Mouse (Mus musculus) lung, postnatal 10 days (tissue): ENCODE measurements around the gene Kdm1a.

Experiments
- DNase-seq: peaks from one replicate; pipeline ENCODE4 v3.0.0; 2021

The Kdm1a gene

DNA sequence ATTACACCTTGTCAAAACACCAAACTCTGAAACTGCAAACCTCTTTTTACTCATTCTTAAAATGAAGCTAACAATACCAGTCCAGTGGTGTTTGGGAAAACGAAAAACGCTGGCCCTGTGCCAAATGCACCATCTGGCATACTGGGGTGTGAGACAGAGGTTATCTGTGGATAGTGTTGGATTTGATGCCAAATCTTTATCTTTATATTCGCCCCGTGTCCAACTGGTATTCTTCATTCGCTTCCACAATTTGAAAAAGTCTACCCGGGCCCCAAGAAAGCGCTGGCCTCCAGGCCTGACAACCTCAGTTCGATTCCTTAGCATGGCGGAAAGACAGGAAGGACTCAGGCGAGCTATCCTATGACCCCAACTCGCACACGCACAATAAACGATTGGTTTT, 1.0 kb downstream of the Kdm1a start:
- DNase-seq, result peak; percentile 68

DNA sequence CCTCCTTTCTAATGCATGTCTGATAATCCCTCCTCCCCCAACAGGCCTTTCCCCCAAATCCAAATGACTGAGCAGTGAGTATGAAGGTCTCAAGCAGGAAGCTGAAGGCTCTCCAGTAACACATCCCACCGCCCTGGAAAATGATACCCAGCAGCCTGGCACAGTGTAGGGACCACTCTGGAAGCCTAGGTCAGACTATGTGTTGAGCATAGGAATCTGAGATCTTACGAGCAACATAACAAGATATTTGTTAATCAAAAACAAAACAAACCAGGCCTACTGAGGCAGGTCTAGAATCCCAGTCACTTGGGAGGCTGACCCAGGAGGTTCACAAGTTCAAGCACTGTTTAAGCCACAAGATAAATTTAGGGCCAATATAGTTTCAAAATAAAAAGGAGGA, 2.0 kb downstream of the Kdm1a start:
- DNase-seq, result no peak

DNA sequence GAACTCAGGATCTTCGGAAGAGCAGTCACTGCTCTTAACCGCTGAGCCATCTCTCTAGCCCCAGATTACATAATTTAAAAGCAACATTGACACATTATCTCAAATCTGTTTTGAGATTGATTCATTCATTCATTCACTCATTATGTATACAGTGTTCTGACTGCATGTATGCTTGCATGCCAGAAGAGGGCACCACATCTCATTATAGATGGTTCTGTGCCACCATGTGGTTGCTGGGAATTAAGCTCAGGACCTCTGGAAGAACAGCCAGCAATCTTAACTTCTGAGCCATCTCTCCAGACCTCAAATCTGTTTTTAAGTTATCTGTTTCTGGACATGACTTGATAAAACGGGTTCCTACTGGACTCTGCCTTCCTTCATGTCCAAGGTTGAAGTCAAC, 2.7 kb downstream of the Kdm1a start:
- DNase-seq, result no peak

DNA sequence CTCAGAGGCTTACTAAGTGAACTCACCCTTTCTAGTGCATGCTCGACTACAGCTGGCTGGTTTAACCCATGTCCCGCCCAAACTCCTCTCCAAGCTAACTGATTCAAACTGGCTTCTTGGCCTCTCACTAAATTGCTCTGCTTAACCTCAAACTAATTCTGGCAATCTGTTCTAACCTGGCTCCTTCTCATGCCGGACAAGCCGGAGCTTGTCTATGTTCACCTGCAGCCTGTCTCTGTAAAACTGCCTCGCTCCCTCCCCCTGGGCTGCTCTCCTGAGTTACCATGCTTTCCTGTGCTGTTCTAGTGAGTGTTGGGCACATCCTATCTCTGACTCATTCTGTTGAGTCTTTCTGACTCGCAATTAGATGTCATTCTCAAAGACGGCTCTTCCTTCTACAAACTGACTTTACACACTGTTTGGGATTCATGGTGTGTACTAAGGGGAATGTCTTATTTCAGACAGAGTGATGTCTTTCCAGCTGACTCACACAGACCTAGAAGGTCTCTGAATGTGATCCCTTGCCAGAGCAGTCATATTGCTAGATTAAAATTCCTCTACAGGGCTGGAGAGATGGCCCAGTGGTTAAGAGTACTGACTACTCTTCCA, 4.2 kb downstream of the Kdm1a start:
- DNase-seq, result no peak

DNA sequence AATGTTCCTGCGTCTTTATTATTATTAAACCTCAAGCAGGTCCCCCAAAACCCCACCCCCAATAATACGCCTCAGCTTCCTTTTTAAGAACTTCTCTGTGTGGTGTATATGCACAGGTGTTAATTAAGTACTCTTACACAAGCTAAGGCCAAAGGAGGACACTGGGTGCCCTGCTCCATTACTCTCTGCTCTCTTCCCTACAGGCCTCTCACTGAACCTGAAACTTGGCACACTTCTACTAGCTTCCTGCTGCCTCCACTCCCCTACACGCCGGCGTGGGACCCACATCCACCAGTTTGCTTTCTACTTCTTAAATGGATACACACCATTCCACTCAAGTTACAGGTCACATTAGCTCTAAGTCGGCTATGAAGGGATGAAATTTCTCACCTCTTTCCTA, 7.3 kb downstream of the Kdm1a start:
- DNase-seq, result no peak

DNA sequence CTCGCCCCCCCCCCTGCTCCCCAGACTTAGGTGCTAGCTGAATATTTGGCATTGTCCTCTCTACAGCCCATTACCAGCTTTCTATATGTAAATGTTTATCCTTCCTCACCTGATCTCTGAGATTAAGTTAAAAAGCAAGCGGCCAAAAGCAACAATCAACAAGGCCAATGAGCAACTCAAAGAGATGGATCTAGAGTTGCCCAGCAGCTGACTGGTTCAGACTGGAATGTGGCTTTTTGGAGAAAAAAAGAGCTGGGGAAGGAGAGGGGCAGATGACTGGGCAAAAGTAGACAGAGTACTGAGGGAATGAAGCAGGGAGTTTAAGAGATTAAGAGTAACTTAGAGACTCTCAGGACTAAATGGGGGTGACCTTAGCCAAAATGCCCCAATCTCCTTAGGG, 8.5 kb downstream of the Kdm1a start:
- no peak for DNase-seq

DNA sequence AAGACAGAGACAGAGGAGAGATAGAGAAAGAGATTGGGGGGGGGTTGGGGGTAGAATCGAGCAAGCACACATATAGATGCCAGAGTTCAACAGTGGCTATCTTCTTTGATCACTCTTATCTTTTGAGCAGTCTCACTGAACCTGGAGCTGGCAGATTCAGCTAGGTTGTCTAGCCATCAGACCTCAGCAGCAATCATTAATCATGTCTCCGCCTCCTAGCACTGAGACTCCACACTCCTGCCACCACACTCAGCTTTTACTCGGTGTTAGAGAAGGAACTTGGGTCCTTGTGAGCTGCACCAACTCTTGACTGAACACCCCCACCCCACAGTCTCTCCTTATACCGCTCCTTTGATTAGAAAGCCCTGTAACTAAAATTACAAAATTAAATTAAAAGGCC, 10.4 kb downstream of the Kdm1a start:
- no peak for DNase-seq

DNA sequence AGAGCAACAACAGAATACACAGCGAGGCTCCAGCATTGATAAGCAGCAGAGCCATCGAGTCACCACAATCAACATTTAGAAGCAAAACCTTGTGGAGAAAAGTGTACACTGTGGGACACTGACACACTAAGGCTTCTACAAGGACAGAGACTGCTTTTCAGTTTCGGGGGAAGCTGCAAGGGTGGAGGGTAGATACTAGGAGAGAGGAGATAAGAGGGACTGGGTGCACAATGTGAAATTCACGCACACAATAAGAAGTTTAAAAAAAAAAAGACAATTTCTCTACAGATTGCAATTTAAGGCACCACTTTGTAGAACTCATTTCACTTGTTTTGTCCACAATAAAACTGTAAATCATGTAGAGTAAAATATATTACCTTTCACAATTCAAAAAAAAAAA, 14.5 kb downstream of the Kdm1a start:
- DNase-seq, result no peak

DNA sequence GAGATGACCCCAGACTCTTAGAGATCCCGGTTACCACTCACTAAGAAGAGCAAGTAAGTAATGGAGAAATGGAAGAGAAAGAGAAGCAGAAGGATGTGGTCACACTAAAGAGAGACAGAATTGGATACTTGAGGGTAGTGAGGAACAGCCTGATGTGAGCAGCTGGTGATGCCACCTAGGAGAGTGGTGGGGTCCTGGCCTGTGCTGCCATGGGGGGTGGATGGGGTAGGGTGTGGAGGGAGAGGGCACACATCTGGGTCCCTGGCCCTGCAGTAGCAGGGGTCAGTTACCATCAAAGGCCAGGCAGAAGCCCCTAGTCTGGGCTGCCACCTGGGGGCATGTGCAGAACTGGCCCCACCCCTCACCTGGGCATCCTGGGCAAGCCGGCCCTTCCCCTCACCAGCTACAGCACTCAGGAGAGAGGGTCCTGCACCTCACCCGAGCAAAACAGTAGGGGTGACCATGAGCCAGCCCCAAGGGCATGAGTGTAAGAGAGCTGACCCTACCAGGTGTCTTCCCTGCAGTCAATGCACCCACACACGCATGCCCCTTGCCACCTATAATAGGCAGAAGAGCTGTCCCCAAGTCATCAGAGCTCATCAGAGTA, 15.2 kb downstream of the Kdm1a start:
- no peak for DNase-seq

DNA sequence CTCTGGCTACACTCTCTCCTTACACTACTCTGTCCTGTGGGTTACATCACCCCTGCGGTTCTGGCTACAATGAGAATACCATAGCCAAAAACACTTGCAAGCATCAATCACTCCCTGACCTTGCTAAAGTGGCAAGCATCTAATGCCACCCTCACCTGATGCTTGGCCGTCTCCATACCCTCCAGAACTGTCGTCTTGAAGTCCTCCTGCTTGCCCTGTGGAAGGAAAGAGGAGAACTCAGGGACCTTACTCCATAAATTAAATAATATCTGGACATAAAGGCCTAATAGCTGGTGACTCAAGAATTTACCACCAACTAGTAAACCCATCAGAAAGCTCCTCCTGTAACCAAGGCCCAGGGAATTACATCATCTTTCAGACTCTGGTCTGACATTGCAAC, 20.6 kb downstream of the Kdm1a start:
- DNase-seq, result no peak

DNA sequence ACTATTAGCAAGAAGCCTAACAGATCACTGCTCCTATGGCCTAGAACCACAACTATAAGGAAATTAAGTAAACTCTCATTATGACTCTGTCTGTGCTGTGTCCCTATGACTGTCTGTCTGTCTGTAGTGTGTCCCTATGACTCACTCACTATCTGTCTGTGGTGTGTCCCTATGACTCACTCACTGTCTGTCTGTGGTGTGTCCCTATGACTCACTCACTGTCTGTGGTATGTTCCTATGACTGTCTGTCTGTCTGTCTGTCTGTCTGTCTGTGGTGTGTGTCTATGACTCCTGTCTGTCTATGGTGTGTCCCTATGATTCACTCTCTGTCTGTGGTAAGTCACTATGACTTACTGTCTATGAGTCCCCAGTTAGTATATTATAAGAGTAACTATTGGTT, 32.5 kb downstream of the Kdm1a start:
- no peak for DNase-seq

DNA sequence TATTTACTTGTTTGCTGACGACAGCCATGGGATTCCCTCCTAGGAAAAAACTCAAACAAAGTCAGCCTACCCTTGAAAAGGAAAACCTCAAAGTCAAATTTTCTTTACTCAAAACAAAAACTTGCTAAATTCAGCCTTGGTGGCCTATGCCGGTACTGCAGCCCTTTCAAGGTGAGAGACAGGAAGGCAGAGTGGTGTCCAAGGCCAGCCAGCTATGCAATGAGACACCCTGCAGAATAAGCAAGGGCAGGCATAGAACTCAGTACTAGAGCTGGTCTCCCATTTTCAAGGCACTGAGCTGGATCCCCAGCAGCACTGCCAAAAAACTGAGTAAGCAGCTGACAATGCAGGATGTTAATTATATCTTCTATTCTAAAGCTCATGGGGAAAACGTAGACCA, 33.9 kb downstream of the Kdm1a start:
- peak; percentile 6 for DNase-seq

DNA sequence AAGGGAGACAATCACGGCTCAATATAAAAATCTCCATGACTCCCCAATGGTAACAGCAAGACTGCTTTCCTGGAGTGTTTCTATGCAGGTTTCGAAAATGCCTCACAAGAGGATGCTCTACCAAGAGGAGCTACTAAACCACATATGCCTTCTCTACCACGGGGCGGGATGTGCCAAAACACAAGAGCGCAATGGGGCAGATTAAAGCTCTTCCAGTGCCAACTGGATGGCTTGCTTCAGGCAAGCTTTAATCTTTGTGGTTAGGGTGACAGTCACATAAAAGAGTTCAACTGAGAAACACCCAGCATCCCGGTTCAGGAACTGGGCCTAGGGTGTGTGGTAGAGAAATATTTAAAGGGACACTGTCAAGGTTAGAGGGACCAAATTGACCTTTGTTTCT, 39.8 kb downstream of the Kdm1a start:
- no peak for DNase-seq

DNA sequence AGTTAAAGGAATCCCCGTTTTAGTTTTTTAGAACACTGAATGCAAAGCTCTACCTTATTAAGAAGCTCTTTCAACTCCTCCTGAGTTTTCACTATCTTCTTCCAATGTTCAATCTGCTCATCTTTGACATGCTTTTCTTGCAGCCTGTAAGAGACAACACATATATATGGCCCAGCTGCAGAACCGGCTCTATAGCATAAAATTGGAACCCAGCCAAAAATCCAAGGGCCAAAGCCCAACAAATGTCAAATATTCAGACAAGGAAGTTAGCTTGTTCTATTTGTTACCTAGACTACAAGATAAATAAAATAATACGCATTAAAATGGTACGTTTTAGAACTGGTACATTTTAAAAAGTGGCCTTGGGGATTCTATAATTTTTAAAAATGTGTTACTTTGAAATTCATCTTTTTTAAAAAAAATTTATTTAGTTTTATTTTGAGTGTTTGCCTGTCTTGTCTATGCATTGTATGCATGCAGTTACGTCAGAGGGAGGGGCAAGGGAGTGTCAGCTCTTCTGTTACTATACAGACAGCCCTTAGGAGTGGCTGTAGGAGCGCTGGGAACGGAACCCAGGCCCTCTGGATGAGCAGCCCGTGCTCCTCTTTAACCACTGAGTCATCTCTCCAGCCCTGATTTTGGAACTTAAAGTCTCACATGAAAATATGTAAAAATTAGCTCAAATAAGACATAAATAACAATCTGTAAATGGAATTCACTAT, 42.1 kb downstream of the Kdm1a start:
- DNase-seq, result no peak

DNA sequence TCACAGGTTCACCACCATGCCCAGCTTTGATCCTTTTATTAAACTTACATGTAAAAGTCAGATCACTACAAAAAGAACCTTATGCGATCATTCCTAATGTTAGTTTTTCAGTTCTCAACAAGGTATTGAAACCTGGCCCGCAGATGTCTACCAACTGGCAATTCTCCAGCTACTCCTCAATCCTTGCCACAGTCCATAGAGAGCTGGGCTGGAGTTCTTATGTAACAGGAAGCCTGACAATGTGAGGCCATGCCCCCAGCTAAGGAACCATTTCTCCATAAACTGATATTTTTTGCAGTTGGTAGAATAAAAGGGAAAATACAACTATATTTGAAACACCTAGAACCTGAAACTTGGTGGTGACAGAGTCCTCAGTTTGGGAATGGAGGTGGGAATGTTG, 42.8 kb downstream of the Kdm1a start:
- DNase-seq, result no peak

DNA sequence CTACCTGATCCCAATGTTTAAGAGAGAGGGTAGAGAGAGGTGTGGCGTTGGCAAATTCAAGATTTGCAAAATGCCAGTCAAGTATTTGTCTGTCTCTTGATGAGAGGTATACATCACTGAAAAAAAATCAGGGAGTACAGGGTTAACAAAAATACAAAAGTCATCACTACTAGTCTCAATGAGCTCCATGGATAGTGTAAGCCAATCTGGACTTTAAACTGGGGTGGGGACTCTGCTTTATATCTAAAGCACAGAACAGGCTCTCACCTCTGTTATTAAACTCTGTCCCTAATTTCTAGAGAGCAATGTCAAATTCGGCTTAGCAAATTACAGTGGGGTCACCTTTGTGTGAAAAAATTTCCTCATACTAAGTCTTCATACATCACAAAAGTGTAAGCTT, 44.9 kb downstream of the Kdm1a start:
- no peak for DNase-seq

DNA sequence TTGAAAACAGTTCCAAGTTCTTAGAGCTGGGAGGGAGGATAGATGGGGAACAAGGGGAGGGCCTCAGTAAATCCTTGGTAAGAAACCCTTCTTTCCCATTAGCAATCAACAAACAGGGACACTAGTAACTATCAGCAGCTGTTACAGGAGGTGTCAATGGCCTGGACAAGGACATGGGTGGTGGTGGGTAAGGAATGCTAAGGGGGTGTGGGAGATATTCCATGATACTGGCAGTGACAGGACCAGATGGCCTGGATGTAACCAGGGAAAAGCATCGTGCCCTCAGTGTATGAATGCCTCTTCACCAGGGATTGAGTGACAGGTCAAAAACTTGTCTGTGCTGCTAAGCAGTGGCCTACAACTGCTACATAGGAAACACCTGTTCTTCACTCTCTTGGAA, 49.4 kb downstream of the Kdm1a start:
- no peak for DNase-seq

DNA sequence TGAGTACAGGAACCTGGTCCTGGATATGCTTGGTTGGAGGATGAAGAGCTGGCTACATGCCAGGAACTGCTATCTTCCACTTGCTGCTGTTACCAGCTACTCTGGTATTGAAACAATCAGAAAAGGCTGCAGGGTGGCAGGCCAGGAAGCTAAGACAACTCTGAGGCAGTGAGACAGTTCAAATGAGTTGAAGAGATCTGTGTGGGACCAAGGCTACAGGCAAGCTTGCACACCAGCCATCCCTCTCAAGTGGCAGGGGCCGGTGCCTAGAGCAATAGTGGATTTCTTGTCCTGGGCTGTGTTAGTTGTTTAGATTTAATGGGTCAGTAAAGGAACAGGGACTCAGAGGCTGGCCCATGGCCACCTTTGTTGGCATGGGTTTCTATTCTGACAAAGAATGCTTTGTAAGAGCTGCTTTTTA, 54.1 kb downstream of the Kdm1a start:
- peak; percentile 18 for DNase-seq

DNA sequence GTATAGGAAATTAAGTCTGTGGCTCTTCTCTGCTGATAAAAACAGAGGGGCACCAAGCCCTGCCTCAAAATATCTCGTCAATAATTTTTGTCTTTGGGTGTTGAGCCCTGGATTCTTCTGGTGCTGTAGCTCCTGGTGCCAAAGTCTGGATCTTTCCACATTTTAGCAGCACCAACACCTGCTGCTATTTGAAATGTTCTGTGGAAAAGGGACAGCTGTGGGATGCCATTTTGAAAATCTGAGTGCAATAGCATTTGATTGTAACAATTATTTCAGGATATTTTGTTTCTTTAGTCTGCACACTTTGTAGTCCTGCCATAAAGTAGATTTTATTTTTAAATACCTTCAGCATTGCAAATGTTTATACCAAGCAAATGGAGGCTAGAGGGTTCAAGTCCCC, 54.8 kb downstream of the Kdm1a start:
- no peak for DNase-seq

DNA sequence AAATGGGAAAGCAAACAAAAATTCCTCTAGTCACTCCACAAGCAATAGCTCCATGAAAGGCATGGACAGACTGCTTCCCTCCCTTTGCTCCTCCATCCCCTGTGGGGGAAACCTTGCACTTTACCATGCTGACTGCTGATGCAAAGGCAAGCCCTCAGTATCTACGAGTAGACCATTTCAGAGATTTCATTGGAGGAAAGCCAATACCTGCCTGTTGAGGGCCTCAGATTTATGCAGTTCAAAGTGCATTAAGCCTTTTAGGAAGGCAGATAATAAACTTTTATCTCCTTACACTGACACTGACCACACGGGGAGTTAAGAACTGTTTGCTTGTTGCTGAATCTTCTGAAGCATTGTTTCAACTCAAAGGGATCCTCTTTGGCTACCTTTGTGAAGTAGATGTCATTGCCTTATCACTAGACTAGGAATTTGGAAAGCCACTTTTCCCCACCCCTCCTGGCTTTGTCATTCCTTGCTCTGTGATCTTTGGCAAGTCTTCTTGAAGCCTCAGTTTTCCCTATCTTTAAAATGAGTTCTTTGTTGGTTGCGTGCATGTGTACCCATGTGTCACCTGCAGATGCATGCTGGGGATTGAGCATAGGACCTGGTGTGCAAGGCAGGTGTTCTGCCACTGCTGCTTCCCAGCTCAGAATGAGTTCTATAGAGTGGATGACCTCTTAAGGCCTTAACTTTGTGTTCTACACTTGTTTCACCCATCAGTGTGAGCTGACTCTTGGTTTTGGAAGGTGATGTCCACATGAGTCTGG, 56.1 kb downstream of the Kdm1a start:
- DNase-seq, result no peak

DNA sequence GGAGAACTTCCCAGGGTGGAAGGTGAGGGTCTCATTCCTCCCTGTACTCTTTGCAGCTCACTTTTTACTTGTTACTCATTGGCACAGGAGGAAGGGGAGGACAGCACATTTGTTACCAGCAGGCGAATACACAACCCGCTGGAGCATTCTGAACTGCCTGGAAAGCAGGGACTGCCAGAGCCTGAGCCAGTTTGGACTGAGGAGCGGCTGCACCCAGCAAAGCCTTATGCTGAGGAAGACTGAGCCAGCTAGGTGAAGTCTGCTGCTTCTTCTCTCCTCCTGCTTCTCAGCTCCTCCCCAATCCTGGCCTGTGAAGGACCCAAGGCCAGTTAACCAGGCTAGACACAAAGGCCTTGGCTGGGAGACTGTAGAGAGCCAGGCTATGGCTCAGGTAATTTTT, 57.4 kb downstream of the Kdm1a start:
- no peak for DNase-seq

DNA sequence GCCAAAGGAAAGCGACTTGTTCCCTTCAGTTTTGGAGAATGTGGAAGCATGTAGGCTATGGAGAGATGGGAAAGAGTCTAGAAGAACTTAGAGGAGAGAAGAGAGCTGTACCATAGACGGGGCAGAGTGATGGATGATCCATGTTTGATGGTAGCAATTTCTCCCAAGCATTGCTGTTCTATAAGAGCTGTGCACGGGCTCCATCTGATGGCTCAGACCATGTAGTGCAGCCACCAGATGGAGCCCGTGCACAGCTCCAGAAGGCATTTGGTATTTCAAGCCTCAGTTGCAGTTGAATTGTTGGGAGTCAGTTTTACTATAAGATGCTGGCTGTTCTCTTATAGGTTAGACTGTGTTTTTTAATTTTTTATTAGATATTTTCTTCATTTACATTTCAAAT, 76.1 kb downstream of the Kdm1a start:
- peak; percentile 63 for DNase-seq

DNA sequence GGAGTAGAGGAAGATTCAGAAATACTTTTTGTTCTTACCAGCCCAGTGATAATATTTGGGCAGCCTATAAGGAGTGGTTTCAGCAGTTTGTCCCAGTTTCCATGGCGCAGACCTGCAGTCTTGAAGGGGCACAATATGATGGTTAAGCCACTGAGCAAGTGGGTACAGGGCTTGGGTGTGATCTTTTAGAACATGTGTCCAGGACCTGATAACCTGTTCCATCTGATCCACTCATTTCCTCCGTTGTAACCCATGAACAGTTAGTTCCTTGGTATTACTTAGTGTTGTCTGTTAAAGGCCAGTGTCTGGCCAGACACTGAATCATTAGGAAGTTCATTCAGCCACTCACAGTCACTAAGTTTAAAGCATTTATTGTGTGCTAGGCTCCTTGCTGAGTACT, 78.2 kb downstream of the Kdm1a start:
- no peak for DNase-seq

DNA sequence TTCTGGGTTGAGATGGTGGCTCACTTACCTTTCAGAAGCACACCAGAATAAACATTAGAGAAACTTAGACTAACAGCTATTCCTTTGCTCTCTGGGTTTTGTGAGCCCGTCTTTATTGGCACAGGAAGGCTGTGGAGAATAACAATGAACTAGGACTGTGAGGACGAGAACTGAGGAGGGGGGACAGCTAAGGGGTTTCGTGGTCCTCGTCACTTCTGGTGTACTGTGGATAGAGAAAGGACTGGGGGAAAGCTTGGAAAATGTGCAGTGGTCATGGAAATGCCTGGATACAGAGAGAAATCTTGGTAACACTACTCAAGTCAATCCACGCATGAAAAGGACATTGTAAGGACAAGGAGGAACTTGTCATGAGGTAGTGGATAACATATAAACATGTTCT, 80.6 kb downstream of the Kdm1a start:
- no peak for DNase-seq
